Mouse (Mus musculus) hindbrain, postnatal 0 days (tissue): ENCODE data around the gene Best1. TPM values are rescaled to one million over a fixed set of nuclear protein-coding genes. Genes with fewer than 3 reads are reported as not detected.
A peak's percentile ranks its signal among the peaks of the same experiment; 100 is the strongest.

Experiments used
- ATAC-seq: fragments of 200-750 bp; cut with Nextera tagmentation; 2 replicates; pipeline ENCODE4 v1.8.0; 2017; ENCODE audit warnings: mild to moderate bottlenecking, moderate TSS enrichment, moderate library complexity
- DNase-seq: peaks from one replicate; pipeline ENCODE4 v3.0.0-alpha.2; 2015; ENCODE audit warnings: low spot score
- H3K27ac ChIP-seq: fragments of 300-500 bp; sonication (generic); 2 replicates; pipeline ENCODE4 v1.5.1; 2014; ENCODE audit warnings: mild to moderate bottlenecking
- H3K27me3 ChIP-seq: fragments of 300-500 bp; sonication (generic); 2 replicates; pipeline ENCODE4 v1.6.1; 2014; ENCODE audit warnings: low read length, mixed read lengths; ENCODE audit not compliant: insufficient read depth
- H3K36me3 ChIP-seq: fragments of 300-500 bp; sonication (generic); 2 replicates; pipeline ENCODE4 v1.6.1; 2014; ENCODE audit warnings: low read length, mixed read lengths; ENCODE audit not compliant: insufficient read depth
- H3K4me1 ChIP-seq: fragments of 300-500 bp; sonication (generic); 2 replicates; pipeline ENCODE4 v1.6.1; 2014; ENCODE audit warnings: antibody characterized with exemption, low read length, mixed read lengths; ENCODE audit not compliant: insufficient read depth
- H3K4me2 ChIP-seq: fragments of 300-500 bp; sonication (generic); 2 replicates; pipeline ENCODE4 v1.6.1; 2014; ENCODE audit warnings: low read depth, mild to moderate bottlenecking, low read length, moderate library complexity, mixed read lengths
- H3K4me3 ChIP-seq: fragments of 300-500 bp; sonication (generic); 2 replicates; pipeline ENCODE4 v1.5.1; 2014; ENCODE audit warnings: low read length
- H3K9ac ChIP-seq: fragments of 300-500 bp; sonication (generic); replicated peaks from 2 replicates; pipeline ENCODE4 v1.6.1; 2014; ENCODE audit warnings: mild to moderate bottlenecking, low read length, moderate library complexity, mixed read lengths
- H3K9me3 ChIP-seq: fragments of 300-500 bp; sonication (generic); 2 replicates; pipeline ENCODE4 v1.6.1; 2016; ENCODE audit warnings: low read length, mixed read lengths
- CTCF ChIP-seq: IDR thresholded peaks from 2 replicates; pipeline ENCODE4 v1.5.1; 2016; ENCODE audit warnings: antibody characterized with exemption, control low read depth, low read depth
- WGBS: fragments of 180-500 bp; shearing (Covaris S2); extraction: QIAGEN DNeasy Blood & Tissue Kit; methylation state at CpG from one replicate; pipeline ENCODE4 v1.1.7; 2014; 5-methylcytosine and 5-hydroxymethylcytosine counted together
- polyA plus RNA-seq: library from polyadenylated mRNA; unstranded; fragments of >200 nt; fragmentation: Nextera tagmentation; extraction: Ambion mirVana; gene quantifications from 2 replicates; pipeline ENCODE4 v1.2.1, GENCODE M21; 2015
- total RNA-seq: library from RNA; depleted of rRNA; stranded (reverse); fragments of >200 nt; gene quantifications from 2 replicates; pipeline ENCODE4 v1.2.3, GENCODE M21; 2014

Best1 gene
- total and polyA plus RNA-seq, 2 experiments from 2014 or later: 1.5 to 3.0 TPM

- H3K9ac ChIP-seq: 0 out of 2 replicates have a peak overlapping the region, but pooled peaks have one; percentile 74
- 73% methylated on average over 4 of the region's 4 CpGs for WGBS
Measured at GRCm38 (mm10) chr19:10042816-10043215, 41.4 kb upstream of the Best1 start.

GRCm38 (mm10) chr19:10042232-10042631 lies 40.8 kb upstream of the Best1 start:
- Histone ChIP-seq H3K9me3 (no peaks in the 10 kb centered on the region), H3K9ac (peak overlapping the region; percentile 74), H3K4me2 (peak overlapping the region; percentile 88), H3K4me3 (peak overlapping the region; percentile 71), H3K36me3 (no peaks in the 10 kb centered on the region), H3K27me3 (no peaks in the 10 kb centered on the region), H3K4me1 (peaks cover 18% of the 10 kb centered on the region; the same call in 1 of the 2 replicates), H3K27ac (peak overlapping the region; percentile 67; the same call in 1 of the 2 replicates)
- no peak for TF ChIP-seq CTCF
- WGBS: 37% methylated on average over 6 of the region's 6 CpGs
- ATAC-seq (peak; percentile 11; the same call in 1 of the 2 replicates), DNase-seq (no peak)

More at GRCm38 (mm10) chr19:10042816-10043215, 41.4 kb upstream of the Best1 start:
- no peaks in the 10 kb centered on the region for H3K9me3 ChIP-seq
- peak overlapping the region; percentile 88 for H3K4me2 ChIP-seq
- peak overlapping the region; percentile 71 for H3K4me3 ChIP-seq
- no peak for ATAC-seq
- no peak for DNase-seq
- H3K27me3 ChIP-seq: no peaks in the 10 kb centered on the region
- no peak overlapping the region; the same call in 1 of the 2 replicates for H3K27ac ChIP-seq
- TF ChIP-seq CTCF: no peak
- peaks cover 18% of the 10 kb centered on the region; the same call in 1 of the 2 replicates for H3K4me1 ChIP-seq
- H3K36me3 ChIP-seq: no peaks in the 10 kb centered on the region

GRCm38 (mm10) chr19:10041388-10042148 lies 40.1 kb upstream of the Best1 start, which contains the start of gene Fads3:
Gene Fads3, plus strand, starts transcription at chr19:10041569.
- Histone ChIP-seq H3K27ac (peak within 1 kb of the TSS; percentile 67), H3K4me1 (peaks cover 18% of the 10 kb centered on the region; the same call in 1 of the 2 replicates), H3K36me3 (no peaks in the 10 kb centered on the region), H3K27me3 (no peaks in the 10 kb centered on the region), H3K4me2 (peak within 1 kb of the TSS; percentile 88), H3K4me3 (peak within 1 kb of the TSS; percentile 71), H3K9me3 (no peaks in the 10 kb centered on the region), H3K9ac (peak within 1 kb of the TSS; percentile 74)
- DNase-seq: peak; percentile 81
- ATAC-seq: peak; percentile 86
- WGBS: under 1% methylated on average over 53 of the region's 69 CpGs
- peak; percentile 32 for TF ChIP-seq CTCF

GRCm38 (mm10) chr19:10040866-10041387 lies 39.5 kb upstream of the Best1 start:
- Histone ChIP-seq H3K9me3 (no peaks in the 10 kb centered on the region), H3K27ac (peak overlapping the region; percentile 67), H3K27me3 (no peaks in the 10 kb centered on the region), H3K4me1 (peaks cover 18% of the 10 kb centered on the region; the same call in 1 of the 2 replicates), H3K4me3 (peak overlapping the region; percentile 71), H3K36me3 (no peaks in the 10 kb centered on the region), H3K9ac (peak overlapping the region; percentile 74), H3K4me2 (peak overlapping the region; percentile 88)
- DNase-seq: peak; percentile 36
- peak; percentile 27 for TF ChIP-seq CTCF
- WGBS: 4% methylated on average over 17 of the region's 20 CpGs
- ATAC-seq: peak; percentile 8; the same call in 1 of the 2 replicates

- Histone ChIP-seq H3K36me3 (no peaks in the 10 kb centered on the region), H3K27ac (no peak overlapping the region), H3K9ac (no peak overlapping the region), H3K4me2 (no peak overlapping the region), H3K4me1 (peaks cover 18% of the 10 kb centered on the region; the same call in 1 of the 2 replicates), H3K9me3 (no peaks in the 10 kb centered on the region), H3K4me3 (no peak overlapping the region), H3K27me3 (no peaks in the 10 kb centered on the region)
- no peak for DNase-seq
- no peak for ATAC-seq
- WGBS: 96% methylated on average over 2 of the region's 2 CpGs
- TF ChIP-seq CTCF: peak; percentile 53
Measured at GRCm38 (mm10) chr19:10039615-10040014, 38.2 kb upstream of the Best1 start.

- no peak overlapping the region for H3K9ac ChIP-seq
- WGBS: 25% methylated on average over 3 of the region's 3 CpGs
- no peaks in the 10 kb centered on the region for H3K36me3 ChIP-seq
- ATAC-seq: no peak
- no peak for TF ChIP-seq CTCF
- H3K4me1 ChIP-seq: peaks cover 17% of the 10 kb centered on the region; the same call in 1 of the 2 replicates
- no peak overlapping the region for H3K27ac ChIP-seq
- H3K9me3 ChIP-seq: no peaks in the 10 kb centered on the region
- H3K4me2 ChIP-seq: no peak overlapping the region
- no peak overlapping the region for H3K4me3 ChIP-seq
- no peaks in the 10 kb centered on the region for H3K27me3 ChIP-seq
- DNase-seq: peak; percentile 56
Measured at GRCm38 (mm10) chr19:10038910-10039309, 37.5 kb upstream of the Best1 start.
